Mouse (Mus musculus) forebrain, embryonic 15.5 days (tissue): Measurements from ENCODE around the gene Ckm. TPM values are rescaled to one million over a fixed set of nuclear protein-coding genes. Genes with fewer than 3 reads are reported as not detected.

ENCODE experiments used
- ATAC-seq: fragments of 200-750 bp; cut with Nextera tagmentation; replicated peaks from 2 replicates; pipeline ENCODE4 v1.8.0; 2017; ENCODE audit warnings: mild to moderate bottlenecking, moderate TSS enrichment, moderate library complexity
- H3K27ac ChIP-seq: fragments of 300-500 bp; sonication (generic); replicated peaks from 2 replicates; pipeline ENCODE4 v1.5.1; 2015; ENCODE audit warnings: mild to moderate bottlenecking, inconsistent platforms
- H3K27me3 ChIP-seq: fragments of 300-500 bp; sonication (generic); 2 replicates; pipeline ENCODE4 v1.6.1; 2015; ENCODE audit warnings: inconsistent platforms
- H3K36me3 ChIP-seq: fragments of 300-500 bp; sonication (generic); 2 replicates; pipeline ENCODE4 v1.6.1; 2015; ENCODE audit warnings: mild to moderate bottlenecking, inconsistent platforms
- H3K4me1 ChIP-seq: fragments of 300-500 bp; sonication (generic); 2 replicates; pipeline ENCODE4 v1.6.1; 2015; ENCODE audit warnings: inconsistent platforms
- H3K4me2 ChIP-seq: fragments of 300-500 bp; sonication (generic); replicated peaks from 2 replicates; pipeline ENCODE4 v1.6.1; 2015; ENCODE audit warnings: mild to moderate bottlenecking, inconsistent platforms
- H3K4me3 ChIP-seq: fragments of 300-500 bp; sonication (generic); 2 replicates; pipeline ENCODE4 v1.5.1; 2015; ENCODE audit warnings: mild to moderate bottlenecking, inconsistent platforms
- H3K9ac ChIP-seq: fragments of 300-500 bp; sonication (generic); replicated peaks from 2 replicates; pipeline ENCODE4 v1.6.1; 2015; ENCODE audit warnings: mild to moderate bottlenecking, inconsistent platforms
- H3K9me3 ChIP-seq: fragments of 300-500 bp; sonication (generic); 2 replicates; pipeline ENCODE4 v1.6.1; 2016; ENCODE audit warnings: inconsistent platforms
- WGBS: fragments of 180-500 bp; shearing (Covaris S2); methylation state at CpG from one replicate; pipeline ENCODE4 v1.1.7; 2015; ENCODE audit warnings: mixed read lengths; 5-methylcytosine and 5-hydroxymethylcytosine counted together
- polyA plus RNA-seq: library from polyadenylated mRNA; unstranded; fragments of >200 nt; fragmentation: Nextera tagmentation; extraction: Ambion mirVana; gene quantifications from 2 replicates; pipeline ENCODE4 v1.2.1, GENCODE M21; 2015

Ckm gene
- polyA plus RNA-seq, 1 experiment from 2014 or later: 0.31 TPM

DNA sequence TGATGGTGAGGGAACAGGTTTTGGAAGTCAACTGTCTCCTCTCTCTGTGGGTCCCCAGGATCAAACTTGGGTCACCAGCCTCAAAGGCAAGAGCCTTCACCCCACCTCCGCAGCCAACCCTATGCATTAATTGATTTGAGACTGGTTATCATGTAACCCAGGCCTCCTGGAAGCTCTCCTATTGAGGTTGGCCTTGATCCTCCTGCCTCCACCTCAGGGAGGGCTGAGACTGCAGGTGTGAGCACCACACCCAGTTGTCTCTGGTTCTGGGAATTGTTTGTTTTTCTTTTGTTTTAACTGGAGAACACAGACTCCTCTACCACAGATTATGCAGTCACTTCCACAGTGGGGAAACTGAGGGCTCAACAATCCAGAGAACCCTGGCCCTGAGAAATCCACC lies 55.9 kb downstream of the Ckm start:
- no peak overlapping the region for H3K9ac ChIP-seq
- H3K9me3 ChIP-seq: no peaks in the 10 kb centered on the region
- no peak overlapping the region for H3K4me2 ChIP-seq
- H3K4me1 ChIP-seq: peaks cover 26% of the 10 kb centered on the region
- ATAC-seq: no peak
- no peak overlapping the region for H3K4me3 ChIP-seq
- H3K27me3 ChIP-seq: 0 out of 2 replicates have a peak, but pooled peaks cover 5% of the 10 kb centered on the region
- no peak overlapping the region for H3K27ac ChIP-seq
- H3K36me3 ChIP-seq: 0 out of 2 replicates have a peak, but pooled peaks cover 4% of the 10 kb centered on the region
- 88% methylated on average over 1 of the region's 1 CpGs for WGBS

- Histone ChIP-seq H3K27me3 (peaks cover 12% of the 10 kb centered on the region), H3K4me3 (no peak overlapping the region; the same call in 1 of the 2 replicates), H3K4me2 (no peak overlapping the region), H3K9me3 (no peaks in the 10 kb centered on the region), H3K4me1 (peaks cover 20% of the 10 kb centered on the region), H3K36me3 (no peaks in the 10 kb centered on the region), H3K27ac (no peak overlapping the region), H3K9ac (no peak overlapping the region)
- 4% methylated on average over 6 of the region's 6 CpGs for WGBS
- no peak for ATAC-seq
Measured at GRCm38 (mm10) chr7:19461488-19461887, 56.9 kb downstream of the Ckm start.

DNA sequence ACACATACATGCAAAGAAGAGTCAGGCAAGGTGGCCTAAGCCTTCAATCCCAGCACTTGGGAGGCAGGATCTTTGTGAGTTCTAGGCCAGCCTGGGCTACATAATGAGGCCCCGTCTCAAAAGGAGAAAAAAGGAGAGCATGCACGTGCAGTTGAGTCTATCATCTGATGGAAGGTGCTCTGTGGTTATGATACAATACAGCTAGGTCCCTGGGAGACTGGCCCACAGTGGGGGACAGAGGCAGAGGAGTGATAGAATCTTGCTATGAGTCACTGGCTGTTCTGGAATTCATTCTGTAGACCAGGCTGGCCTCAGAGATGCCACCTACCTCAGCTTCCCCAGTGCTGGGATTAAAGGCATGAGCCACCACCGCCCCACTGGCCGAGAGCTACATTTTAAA lies 57.9 kb downstream of the Ckm start:
- Histone ChIP-seq H3K9me3 (no peaks in the 10 kb centered on the region), H3K4me1 (peaks cover 10% of the 10 kb centered on the region), H3K36me3 (no peaks in the 10 kb centered on the region), H3K4me3 (no peak overlapping the region), H3K9ac (no peak overlapping the region), H3K4me2 (no peak overlapping the region), H3K27ac (no peak overlapping the region), H3K27me3 (peaks cover 18% of the 10 kb centered on the region)
- 70% methylated on average over 4 of the region's 4 CpGs for WGBS
- ATAC-seq: no peak

DNA sequence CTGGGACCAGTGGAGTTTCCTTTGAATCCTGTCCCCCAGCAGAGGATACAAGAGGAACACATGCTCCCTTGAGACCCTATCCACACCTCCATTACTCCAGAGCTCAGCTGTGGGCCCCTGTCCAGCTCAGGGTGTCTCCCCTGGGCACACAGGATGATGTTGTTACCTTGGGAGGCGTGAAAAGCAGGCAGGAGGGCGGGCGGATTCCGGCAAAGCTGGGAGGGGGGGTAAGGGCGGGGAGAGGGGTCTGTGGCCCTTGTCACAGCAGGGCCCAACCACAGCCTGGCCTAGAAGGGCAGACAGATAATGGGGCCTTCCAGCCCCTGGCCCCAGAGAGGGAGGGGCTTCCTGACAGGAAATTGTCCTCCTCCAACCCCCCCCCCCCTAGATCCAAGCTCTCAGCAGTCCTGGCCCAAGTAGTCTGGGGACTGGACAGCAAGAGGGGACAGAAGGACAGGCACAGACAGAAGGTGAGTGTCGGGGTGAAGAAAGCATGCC lies 58.4 kb downstream of the Ckm start, which contains the start of gene Exoc3l2:
TSS of gene Exoc3l2 (plus strand) at position 448 of the 498 bp plus-strand sequence.
- H3K36me3 ChIP-seq: no peaks in the 10 kb centered on the region
- no peak within 1 kb of the TSS for H3K27ac ChIP-seq
- no peaks in the 10 kb centered on the region for H3K9me3 ChIP-seq
- H3K4me3 ChIP-seq: no peak within 1 kb of the TSS
- ATAC-seq: no peak
- no peak within 1 kb of the TSS for H3K9ac ChIP-seq
- H3K4me2 ChIP-seq: no peak within 1 kb of the TSS
- H3K4me1 ChIP-seq: peaks cover 7% of the 10 kb centered on the region
- peaks cover 21% of the 10 kb centered on the region for H3K27me3 ChIP-seq
- WGBS: 24% methylated on average over 6 of the region's 6 CpGs

- Histone ChIP-seq H3K4me3 (peak overlapping the region; percentile 9; the same call in 1 of the 2 replicates), H3K36me3 (no peaks in the 10 kb centered on the region), H3K4me2 (peak overlapping the region; percentile 16; the same call in 1 of the 2 replicates), H3K27me3 (peaks cover 35% of the 10 kb centered on the region), H3K27ac (no peak overlapping the region), H3K9me3 (no peaks in the 10 kb centered on the region), H3K9ac (0 out of 2 replicates have a peak overlapping the region, but pooled peaks have one; percentile 3), H3K4me1 (peaks cover 3% of the 10 kb centered on the region)
- peak; percentile 24; the same call in 1 of the 2 replicates for ATAC-seq
- 6% methylated on average over 22 of the region's 22 CpGs for WGBS
Measured at GRCm38 (mm10) chr7:19464367-19465307, 60.1 kb downstream of the Ckm start.

DNA sequence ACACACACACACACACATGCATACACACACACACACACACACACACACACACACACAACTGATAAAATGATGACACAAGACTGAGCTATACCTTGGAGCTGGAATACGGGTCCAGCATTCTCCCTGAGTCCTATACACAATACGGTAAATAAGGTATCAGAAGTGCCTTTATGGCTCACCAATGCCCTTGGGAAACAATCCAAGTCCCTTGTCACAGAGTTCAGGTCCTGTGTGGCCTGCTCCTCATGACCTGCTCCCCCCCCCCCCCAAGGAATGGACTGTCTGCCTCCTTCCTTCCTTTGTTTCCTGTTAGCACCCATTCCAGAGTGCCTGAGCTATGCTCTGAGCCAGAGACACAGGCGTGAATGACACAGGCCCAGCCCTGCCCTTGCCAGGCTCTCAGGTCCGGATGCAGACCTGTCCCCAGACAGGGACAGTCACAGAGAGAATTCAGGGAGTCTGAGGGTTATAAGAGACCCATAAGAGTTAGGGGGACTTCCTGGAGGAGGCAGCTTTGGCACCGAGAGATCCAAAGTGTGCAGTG lies 62.1 kb downstream of the Ckm start:
- 63% methylated on average over 5 of the region's 5 CpGs for WGBS
- Histone ChIP-seq H3K27me3 (peaks cover 54% of the 10 kb centered on the region), H3K9ac (no peak overlapping the region), H3K36me3 (no peaks in the 10 kb centered on the region), H3K4me1 (no peaks in the 10 kb centered on the region), H3K27ac (no peak overlapping the region), H3K4me3 (no peak overlapping the region), H3K4me2 (no peak overlapping the region), H3K9me3 (no peaks in the 10 kb centered on the region)
- ATAC-seq: no peak

DNA sequence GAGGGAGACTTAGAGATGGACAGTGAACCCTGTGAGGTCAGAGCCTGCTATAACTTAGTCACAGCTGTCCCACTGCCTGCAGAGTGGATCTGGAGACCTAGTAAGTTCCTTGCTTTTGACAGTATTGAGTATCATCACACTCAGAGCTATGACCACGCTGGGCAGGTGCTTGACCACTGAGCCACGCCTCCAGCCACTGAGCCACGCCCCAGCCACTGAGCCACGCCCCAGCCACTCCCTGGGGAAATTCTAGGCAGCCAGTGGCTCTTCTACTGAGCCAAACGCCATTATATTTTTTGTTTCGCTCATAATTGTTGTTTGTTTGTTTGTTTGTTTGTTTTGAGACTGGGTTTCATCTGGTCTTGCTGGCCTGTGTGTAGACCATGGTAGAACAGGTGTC lies 63.1 kb downstream of the Ckm start:
- no peak overlapping the region for H3K4me2 ChIP-seq
- WGBS: 40% methylated on average over 6 of the region's 6 CpGs
- H3K36me3 ChIP-seq: no peaks in the 10 kb centered on the region
- H3K27me3 ChIP-seq: peaks cover 63% of the 10 kb centered on the region
- ATAC-seq: no peak
- no peak overlapping the region for H3K9ac ChIP-seq
- H3K9me3 ChIP-seq: no peaks in the 10 kb centered on the region
- no peak overlapping the region for H3K4me3 ChIP-seq
- no peak overlapping the region for H3K27ac ChIP-seq
- no peaks in the 10 kb centered on the region for H3K4me1 ChIP-seq

DNA sequence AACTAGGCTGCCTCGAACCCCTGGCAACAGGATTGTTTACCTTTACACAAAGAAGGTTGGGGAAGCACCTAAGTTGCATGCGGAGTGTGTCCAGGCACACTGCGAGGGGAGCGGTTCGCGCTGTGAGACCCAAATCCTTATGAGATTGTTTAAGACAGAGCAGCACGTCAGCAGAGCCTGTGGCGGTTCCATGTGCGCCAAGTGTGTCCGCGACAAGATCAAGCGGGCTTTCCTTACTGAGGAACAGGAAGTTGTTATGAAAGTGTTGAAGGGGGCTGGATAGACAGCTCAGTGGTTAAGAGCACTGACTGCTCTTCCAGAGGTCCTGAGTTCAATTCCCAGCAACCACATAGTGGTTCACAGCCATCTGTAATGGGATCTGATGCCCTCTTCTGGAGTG lies 63.7 kb downstream of the Ckm start:
- H3K4me3 ChIP-seq: no peak overlapping the region
- no peaks in the 10 kb centered on the region for H3K9me3 ChIP-seq
- no peaks in the 10 kb centered on the region for H3K36me3 ChIP-seq
- H3K4me1 ChIP-seq: no peaks in the 10 kb centered on the region
- H3K27ac ChIP-seq: no peak overlapping the region
- H3K9ac ChIP-seq: no peak overlapping the region
- H3K4me2 ChIP-seq: no peak overlapping the region
- no peak for ATAC-seq
- 71% methylated on average over 12 of the region's 12 CpGs for WGBS
- peaks cover 70% of the 10 kb centered on the region for H3K27me3 ChIP-seq

GRCm38 (mm10) chr7:19469404-19469803 lies 64.8 kb downstream of the Ckm start:
- H3K9me3 ChIP-seq: no peaks in the 10 kb centered on the region
- peaks cover 75% of the 10 kb centered on the region for H3K27me3 ChIP-seq

DNA sequence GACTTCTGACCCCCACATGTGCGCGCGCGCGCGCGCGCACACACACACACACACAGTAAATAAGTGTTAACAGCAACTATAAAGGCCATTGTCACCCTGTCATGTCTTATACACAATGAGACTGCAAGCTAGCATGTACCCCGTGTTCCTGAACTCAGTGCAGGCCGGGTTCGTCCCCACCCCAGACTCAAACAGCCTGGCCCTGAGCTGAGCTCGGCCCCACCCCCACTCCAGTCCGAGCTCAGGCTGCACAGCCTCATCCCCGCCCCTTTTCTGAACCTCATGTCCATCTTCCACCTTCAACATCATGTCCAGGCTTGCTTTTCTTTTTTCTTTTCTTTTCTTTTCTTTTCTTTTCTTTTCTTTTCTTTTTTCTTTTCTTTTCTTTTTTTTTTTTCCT lies 65.7 kb downstream of the Ckm start:
- Histone ChIP-seq H3K9me3 (no peaks in the 10 kb centered on the region), H3K27me3 (peaks cover 77% of the 10 kb centered on the region), H3K36me3 (no peaks in the 10 kb centered on the region), H3K9ac (no peak overlapping the region), H3K27ac (no peak overlapping the region), H3K4me2 (no peak overlapping the region), H3K4me3 (no peak overlapping the region), H3K4me1 (peaks cover 11% of the 10 kb centered on the region; the same call in 1 of the 2 replicates)
- no peak for ATAC-seq
- 11% methylated on average over 14 of the region's 14 CpGs for WGBS

More at GRCm38 (mm10) chr7:19469404-19469803, 64.8 kb downstream of the Ckm start:
- ATAC-seq: no peak
- H3K4me2 ChIP-seq: no peak overlapping the region
- H3K36me3 ChIP-seq: no peaks in the 10 kb centered on the region
- H3K27ac ChIP-seq: no peak overlapping the region
- peaks cover 7% of the 10 kb centered on the region; the same call in 1 of the 2 replicates for H3K4me1 ChIP-seq
- no peak overlapping the region for H3K9ac ChIP-seq
- no peak overlapping the region for H3K4me3 ChIP-seq
- 21% methylated on average over 23 of the region's 23 CpGs for WGBS

GRCm38 (mm10) chr7:19472403-19472802 lies 67.8 kb downstream of the Ckm start:
- ATAC-seq: no peak
- H3K4me1 ChIP-seq: peaks cover 11% of the 10 kb centered on the region; the same call in 1 of the 2 replicates
- no peak overlapping the region for H3K4me3 ChIP-seq
- no peaks in the 10 kb centered on the region for H3K36me3 ChIP-seq
- H3K4me2 ChIP-seq: no peak overlapping the region
- no peaks in the 10 kb centered on the region for H3K9me3 ChIP-seq
- WGBS: 51% methylated on average over 4 of the region's 4 CpGs
- H3K27me3 ChIP-seq: peaks cover 74% of the 10 kb centered on the region
- H3K27ac ChIP-seq: no peak overlapping the region
- no peak overlapping the region for H3K9ac ChIP-seq
